Mouse (Mus musculus) adrenal gland, adult 8-10 months (tissue): ENCODE results near the gene Gm13279. TPM values are rescaled to one million over a fixed set of nuclear protein-coding genes. Genes with fewer than 3 reads are reported as not detected.
"Not testable (repeated sequence)": the region's sequence is repeated elsewhere in the genome, so short reads cannot be mapped to it uniquely, and the experiment has no call there.

Source experiments
- DNase-seq: peaks from one replicate; pipeline ENCODE4 v3.0.0; 2022
- total RNA-seq, 4 experiments: library from RNA; stranded (reverse); gene quantifications; 2 replicates each; pipeline ENCODE4 v1.2.4; 2022

The Gm13279 gene
- not detected for total RNA-seq

GRCm38 (mm10) chr4:88797097-88797496, at the start of gene Gm13279:
Gene Gm13279 (plus strand): TSS chr4:88797397.
- DNase-seq, result not testable (repeated sequence)

- DNase-seq, result no peak
These were observed 47.3 kb upstream of the Gm13279 start for GRCm38 (mm10) chr4:88749926-88750325.

GRCm38 (mm10) chr4:88754818-88755340, 42.3 kb upstream of the Gm13279 start, which contains the start of gene Gm13271:
Gene Gm13271 (plus strand): TSS chr4:88754868.
- peak; percentile 75 for DNase-seq

DNA sequence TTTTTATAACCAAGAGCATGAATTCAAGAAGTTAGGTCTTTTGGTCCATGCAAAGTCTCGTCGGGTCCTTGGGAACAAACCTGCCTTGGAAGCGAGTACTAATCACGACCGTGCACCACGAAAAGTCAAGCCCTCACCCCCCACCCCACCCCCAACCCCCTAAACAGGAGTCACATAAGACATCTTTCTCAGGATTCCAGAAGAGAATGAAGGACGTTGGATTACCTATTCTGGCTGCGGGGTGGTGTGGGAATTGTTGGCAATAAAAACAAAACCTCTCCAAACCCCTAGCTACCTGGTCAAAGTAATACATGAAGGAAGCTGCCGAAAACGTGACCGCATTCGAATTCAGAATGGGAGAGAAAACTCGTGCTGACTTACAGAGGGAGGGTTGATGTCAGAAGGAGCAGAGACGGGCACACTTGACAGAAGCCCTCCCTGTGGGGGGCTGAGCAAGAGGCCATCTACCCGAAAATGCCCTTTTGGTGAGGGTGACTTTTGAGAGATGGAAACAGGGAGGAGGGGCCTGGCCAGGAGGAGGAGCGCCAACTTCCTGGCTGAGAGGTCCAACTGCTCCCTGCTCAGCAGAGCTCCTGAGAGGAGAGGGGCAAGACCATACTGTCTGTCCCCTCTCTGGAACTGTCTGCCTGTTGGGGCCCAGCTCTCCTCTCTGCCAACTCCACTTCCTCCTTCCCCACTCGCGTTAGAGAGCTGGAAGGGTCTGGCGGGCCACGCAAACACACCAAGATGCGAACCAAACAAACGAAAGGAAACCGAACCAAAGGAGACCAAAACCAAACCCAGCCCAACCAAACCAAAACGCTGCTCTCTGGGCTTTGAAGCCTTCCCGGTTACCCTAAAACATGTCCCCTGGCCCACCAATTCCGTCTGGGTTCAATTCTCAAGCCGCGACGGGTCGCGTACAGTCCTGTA, 40.4 kb upstream of the Gm13279 start:
- not testable (repeated sequence) for DNase-seq

GRCm38 (mm10) chr4:88757628-88758031, 39.6 kb upstream of the Gm13279 start:
- peak; percentile 89 for DNase-seq

GRCm38 (mm10) chr4:88758751-88759150, 38.4 kb upstream of the Gm13279 start:
- not testable (repeated sequence) for DNase-seq

DNA sequence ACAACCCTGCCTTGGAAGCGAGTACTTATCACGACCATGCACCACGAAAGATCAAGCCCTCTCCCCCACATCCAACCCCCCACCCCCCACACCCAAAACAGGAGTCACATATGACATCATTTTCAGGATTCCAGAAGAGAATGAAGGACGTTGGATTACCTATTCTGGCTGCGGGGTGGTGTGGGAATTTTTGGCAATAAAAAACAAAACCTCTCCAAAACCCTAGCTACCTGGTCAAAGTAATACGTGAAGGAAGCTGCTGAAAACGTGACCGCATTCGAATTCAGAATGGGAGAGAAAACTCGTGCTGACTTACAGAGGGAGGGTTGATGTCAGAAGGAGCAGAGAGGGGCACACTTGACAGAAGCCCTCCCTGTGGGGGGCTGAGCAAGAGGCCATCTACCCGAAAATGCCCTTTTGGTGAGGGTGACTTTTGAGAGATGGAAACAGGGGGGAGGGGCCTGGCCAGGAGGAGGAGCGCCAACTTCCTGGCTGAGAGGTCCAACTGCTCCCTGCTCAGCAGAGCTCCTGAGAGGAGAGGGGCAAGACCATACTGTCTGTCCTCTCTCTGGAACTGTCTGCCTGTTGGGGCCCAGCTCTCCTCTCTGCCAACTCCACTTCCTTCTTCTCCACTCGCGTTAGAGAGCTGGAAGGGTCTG, 37.5 kb upstream of the Gm13279 start, which contains the start of gene Gm13283:
TSS of gene Gm13283 (plus strand) at position 510 of the 659 bp plus-strand sequence.
- DNase-seq, result not testable (repeated sequence)

GRCm38 (mm10) chr4:88760431-88760830, 36.8 kb upstream of the Gm13279 start:
- peak; percentile 78 for DNase-seq

DNA sequence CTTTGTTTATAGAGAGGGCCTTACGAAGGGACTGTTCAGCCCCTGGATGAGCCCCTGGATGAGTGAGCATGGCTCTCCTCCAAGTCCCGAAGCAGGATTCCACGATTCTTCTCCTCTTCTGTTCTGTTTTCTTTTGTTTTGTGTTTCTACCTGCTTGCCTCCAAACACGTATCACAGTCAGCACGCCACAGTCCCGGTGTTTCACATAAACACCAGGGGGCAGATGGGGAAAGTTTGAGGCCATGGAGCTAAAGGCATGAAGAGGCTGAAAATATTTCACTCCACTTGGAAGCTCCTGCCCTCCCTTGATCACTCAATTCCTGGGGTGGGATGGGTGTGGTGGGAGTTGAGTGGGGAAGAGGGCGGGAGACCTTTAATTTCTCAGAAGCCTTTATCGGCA, 35.4 kb upstream of the Gm13279 start:
- peak; percentile 69 for DNase-seq

DNA sequence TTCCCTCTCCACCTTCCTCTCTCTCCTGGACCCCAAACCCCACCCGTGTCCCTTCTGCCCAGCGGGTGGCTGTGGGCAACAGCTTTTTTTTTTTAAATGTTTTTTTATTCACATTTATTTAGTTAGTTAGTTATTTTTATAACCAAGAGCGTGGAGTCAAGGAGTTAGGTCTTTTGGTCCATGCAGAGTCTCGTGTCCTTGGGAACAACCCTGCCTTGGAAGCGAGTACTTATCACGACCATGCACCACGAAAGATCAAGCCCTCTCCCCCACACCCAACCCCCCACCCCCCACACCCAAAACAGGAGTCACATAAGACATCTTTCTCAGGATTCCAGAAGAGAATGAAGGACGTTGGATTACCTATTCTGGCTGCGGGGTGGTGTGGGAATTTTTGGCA, 34.9 kb upstream of the Gm13279 start:
- not testable (repeated sequence) for DNase-seq

DNA sequence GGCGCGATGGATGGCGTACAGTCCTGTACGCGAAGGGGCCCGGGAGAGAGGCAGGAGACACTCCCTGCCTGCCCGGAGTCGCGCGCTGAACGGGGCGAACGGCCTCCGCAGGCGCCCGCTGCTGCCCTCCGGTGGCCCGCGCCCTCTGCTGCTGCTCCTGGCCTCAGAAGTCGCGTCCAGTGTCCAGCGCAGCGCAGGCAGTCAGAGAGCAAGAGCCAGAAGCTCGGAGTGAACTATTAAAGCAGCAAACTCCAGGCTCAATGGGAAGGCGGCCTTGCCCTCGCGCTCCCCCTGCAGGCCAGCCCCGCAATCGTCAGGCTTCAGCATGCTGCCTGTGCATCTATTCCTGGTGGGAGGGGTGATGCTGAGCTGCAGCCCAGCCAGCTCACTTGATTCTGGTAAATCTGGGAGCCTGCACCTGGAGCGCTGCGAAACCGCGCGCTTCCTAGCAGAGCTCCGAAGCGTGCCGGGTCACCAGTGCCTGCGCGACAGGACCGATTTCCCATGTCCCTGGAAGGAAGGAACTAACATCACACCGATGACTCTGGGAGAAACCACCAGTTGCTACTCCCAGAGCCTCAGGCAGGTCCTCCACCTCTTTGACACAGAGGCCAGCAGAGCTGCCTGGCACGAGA, 33.7 kb upstream of the Gm13279 start:
- peak; percentile 68 for DNase-seq

DNA sequence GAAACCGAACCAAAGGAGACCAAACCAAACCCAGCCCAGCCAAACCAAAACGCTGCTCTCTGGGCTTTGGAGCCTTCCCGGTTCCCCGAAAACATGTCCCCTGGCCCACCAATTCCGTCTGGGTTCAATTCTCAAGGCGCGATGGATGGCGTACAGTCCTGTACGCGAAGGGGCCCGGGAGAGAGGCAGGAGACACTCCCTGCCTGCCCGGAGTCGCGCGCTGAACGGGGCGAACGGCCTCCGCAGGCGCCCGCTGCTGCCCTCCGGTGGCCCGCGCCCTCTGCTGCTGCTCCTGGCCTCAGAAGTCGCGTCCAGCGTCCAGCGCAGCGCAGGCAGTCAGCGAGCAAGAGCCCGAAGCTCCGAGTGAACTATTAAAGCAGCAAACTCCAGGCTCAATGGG, 23.7 kb upstream of the Gm13279 start, which contains the start of gene Gm13290:
TSS of gene Gm13290 (plus strand) at position 301 of the 400 bp plus-strand sequence.
- DNase-seq, result not testable (repeated sequence)

GRCm38 (mm10) chr4:88776622-88777021, 20.6 kb upstream of the Gm13279 start, which contains the start of gene Gm13289:
Gene Gm13289 (plus strand): TSS chr4:88776922.
- not testable (repeated sequence) for DNase-seq

DNA sequence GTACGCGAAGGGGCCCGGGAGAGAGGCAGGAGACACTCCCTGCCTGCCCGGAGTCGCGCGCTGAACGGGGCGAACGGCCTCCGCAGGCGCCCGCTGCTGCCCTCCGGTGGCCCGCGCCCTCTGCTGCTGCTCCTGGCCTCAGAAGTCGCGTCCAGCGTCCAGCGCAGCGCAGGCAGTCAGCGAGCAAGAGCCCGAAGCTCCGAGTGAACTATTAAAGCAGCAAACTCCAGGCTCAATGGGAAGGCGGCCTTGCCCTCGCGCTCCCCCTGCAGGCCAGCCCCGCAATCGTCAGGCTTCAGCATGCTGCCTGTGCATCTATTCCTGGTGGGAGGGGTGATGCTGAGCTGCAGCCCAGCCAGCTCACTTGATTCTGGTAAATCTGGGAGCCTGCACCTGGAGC, 17.6 kb upstream of the Gm13279 start, which contains the start of gene Gm13272:
TSS of gene Gm13272 (plus strand) at position 301 of the 400 bp plus-strand sequence.
- DNase-seq, result not testable (repeated sequence)

- not testable (repeated sequence) for DNase-seq
These were observed 16.9 kb upstream of the Gm13279 start for GRCm38 (mm10) chr4:88780320-88780719.

DNA sequence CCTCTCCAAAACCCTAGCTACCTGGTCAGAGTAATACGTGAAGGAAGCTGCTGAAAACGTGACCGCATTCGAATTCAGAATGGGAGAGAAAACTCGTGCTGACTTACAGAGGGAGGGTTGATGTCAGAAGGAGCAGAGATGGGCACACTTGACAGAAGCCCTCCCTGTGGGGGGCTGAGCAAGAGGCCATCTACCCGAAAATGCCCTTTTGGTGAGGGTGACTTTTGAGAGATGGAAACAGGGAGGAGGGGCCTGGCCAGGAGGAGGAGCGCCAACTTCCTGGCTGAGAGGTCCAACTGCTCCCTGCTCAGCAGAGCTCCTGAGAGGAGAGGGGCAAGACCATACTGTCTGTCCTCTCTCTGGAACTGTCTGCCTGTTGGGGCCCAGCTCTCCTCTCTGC, 15.4 kb upstream of the Gm13279 start, which contains the start of gene Ifnz:
TSS of gene Ifnz (plus strand) at position 301 of the 400 bp plus-strand sequence.
- not testable (repeated sequence) for DNase-seq

GRCm38 (mm10) chr4:88782335-88782734, 14.9 kb upstream of the Gm13279 start:
- not testable (repeated sequence) for DNase-seq

- not testable (repeated sequence) for DNase-seq
These were observed 11.8 kb upstream of the Gm13279 start, which contains the start of gene Gm13276 for GRCm38 (mm10) chr4:88785409-88785808. Gene Gm13276 (plus strand): TSS chr4:88785709.

DNA sequence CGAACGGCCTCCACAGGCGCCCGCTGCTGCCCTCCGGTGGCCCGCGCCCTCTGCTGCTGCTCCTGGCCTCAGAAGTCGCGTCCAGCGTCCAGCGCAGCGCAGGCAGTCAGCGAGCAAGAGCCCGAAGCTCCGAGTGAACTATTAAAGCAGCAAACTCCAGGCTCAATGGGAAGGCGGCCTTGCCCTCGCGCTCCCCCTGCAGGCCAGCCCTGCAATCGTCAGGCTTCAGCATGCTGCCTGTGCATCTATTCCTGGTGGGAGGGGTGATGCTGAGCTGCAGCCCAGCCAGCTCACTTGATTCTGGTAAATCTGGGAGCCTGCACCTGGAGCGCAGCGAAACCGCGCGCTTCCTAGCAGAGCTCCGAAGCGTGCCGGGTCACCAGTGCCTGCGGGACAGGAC, 8.8 kb upstream of the Gm13279 start, which contains the start of gene Gm13277:
TSS of gene Gm13277 (plus strand) at position 231 of the 400 bp plus-strand sequence.
- DNase-seq, result peak; percentile 65

GRCm38 (mm10) chr4:88791250-88791649, 5.9 kb upstream of the Gm13279 start, which contains the start of gene Gm13278:
Gene Gm13278 (plus strand): TSS chr4:88791550.
- not testable (repeated sequence) for DNase-seq

DNA sequence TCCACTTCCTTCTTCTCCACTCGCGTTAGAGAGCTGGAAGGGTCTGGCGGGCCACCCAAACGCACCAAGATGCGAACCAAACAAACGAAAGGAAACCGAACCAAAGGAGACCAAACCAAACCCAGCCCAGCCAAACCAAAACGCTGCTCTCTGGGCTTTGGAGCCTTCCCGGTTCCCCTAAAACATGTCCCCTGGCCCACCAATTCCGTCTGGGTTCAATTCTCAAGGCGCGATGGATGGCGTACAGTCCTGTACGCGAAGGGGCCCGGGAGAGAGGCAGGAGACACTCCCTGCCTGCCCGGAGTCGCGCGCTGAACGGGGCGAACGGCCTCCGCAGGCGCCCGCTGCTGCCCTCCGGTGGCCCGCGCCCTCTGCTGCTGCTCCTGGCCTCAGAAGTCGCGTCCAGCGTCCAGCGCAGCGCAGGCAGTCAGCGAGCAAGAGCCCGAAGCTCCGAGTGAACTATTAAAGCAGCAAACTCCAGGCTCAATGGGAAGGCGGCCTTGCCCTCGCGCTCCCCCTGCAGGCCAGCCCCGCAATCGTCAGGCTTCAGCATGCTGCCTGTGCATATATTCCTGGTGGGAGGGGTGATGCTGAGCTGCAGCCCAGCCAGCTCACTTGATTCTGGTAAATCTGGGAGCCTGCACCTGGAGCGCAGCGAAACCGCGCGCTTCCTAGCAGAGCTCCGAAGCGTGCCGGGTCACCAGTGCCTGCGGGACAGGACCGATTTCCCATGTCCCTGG, 3.1 kb upstream of the Gm13279 start, which contains the start of gene Gm13275:
TSS of gene Gm13275 (plus strand) at position 552 of the 740 bp plus-strand sequence.
- peak; percentile 71 for DNase-seq
